Mouse (Mus musculus): Measurements from ENCODE around the gene Dhx33. TPM values are rescaled to one million over a fixed set of nuclear protein-coding genes. Genes with fewer than 3 reads are reported as not detected.

Dhx33 gene
- polyA plus RNA-seq (2014; fragmentation: Illumina TruSeq; extraction: RNeasy Lipid Tissue Mini Kit (QIAGEN cat#74804); ENCODE audit: low read depth, low replicate concordance): 22.2 TPM

DNA sequence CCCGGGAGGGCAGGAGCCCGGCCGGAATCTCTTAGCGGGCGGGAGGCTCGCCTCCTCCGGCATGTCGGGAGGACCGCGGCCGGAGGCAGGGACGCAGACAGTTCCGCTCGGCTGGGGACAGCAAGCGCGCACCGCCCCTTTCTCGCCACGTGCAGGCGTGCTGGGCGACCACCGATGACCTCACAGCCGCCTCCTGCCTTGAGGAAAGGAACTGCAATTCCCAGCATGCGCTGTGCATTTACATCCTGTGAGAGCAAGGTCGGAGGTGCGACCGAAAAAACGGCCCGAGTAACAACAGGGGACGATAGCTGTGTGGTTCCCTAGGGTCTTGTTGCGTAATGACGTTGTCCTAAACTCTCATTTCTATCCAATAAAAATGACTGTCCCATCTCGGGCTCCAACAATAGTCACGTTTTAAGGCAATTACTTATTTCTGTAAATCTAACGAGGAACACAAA lies at the start of gene Dhx33:
Dhx33 (minus strand) TSS at position 122 of the 458 bp plus-strand sequence.

DNA sequence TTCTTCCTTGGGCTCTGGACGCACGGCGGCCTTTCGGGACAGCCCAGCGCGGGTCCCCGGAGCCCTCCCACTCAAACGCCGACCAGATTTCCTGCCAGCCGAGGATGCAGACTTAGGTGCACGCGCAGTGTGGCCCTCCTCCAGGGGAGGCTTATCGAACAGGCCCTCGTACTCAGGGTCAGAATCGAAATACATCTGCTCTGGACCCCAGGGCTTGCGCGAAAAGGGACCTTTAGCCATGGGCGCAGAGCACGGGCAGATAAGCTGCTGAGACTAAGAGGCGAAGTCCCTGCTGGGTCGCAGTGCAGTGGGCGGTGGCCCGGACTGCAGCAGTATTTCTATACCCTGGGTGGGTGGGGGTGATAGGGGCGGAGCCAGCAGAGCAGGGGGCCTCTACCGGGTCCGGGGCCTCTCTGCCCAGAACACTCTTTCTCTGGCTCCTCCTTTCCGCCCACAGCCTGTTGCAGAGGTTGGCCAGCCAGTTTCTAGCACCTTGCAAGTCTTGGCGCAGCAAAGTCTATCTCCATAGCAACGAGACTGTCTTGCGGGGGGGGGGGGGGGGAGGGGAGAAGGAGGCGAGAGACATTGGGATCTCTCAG lies 29.0 kb upstream of the Dhx33 start, which contains the start of gene 6330403K07Rik:
6330403K07Rik (minus strand) TSS at position 351 of the 599 bp plus-strand sequence.

DNA sequence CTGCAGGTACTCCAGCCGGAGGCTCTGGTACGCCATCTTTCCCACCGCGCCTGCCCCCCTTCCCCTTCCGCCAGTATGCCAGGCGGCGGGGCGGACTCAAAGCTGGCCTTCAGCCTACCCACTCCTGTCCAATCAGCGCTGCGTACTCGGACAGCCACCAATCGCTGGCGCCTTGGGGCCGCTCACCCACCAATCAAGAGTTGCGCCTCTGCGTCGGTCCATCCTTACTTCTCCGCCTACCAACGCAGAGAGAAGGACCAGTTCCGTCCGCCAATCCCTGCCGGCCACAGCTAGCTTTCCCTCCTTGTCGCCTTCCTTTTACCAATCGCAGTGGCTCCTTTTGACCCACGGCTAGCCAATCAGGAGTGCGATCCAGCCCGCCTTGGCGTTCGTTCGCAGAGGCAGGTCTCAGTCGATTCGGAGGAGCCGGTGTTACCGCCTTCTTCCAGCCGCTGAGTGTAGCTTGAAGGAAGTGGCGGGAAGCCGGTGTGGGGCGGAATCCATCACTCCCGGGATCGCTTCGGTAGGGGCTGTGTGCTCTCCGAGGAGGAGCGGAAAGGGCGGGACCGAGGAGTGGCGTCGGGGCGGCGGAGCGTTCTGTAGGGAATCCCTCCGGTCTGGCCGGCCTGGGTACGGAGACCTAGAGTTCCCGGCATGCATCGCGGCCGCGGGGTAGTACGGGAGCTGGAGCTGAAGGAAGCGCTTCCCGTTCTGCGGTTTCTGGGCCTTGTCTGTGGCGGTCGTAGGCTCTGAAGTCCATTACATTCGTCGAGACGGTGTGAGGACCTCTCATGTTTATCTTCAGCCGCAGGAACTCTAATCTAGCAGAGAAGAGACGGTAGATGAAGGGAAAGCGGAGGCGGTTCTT lies 15.2 kb upstream of the Dhx33 start, which contains the start of the genes Mis12 and Derl2:
Mis12 (plus strand) TSS at position 411 of the 868 bp plus-strand sequence.
Derl2 (minus strand) TSS at position 641 of the 868 bp plus-strand sequence.

DNA sequence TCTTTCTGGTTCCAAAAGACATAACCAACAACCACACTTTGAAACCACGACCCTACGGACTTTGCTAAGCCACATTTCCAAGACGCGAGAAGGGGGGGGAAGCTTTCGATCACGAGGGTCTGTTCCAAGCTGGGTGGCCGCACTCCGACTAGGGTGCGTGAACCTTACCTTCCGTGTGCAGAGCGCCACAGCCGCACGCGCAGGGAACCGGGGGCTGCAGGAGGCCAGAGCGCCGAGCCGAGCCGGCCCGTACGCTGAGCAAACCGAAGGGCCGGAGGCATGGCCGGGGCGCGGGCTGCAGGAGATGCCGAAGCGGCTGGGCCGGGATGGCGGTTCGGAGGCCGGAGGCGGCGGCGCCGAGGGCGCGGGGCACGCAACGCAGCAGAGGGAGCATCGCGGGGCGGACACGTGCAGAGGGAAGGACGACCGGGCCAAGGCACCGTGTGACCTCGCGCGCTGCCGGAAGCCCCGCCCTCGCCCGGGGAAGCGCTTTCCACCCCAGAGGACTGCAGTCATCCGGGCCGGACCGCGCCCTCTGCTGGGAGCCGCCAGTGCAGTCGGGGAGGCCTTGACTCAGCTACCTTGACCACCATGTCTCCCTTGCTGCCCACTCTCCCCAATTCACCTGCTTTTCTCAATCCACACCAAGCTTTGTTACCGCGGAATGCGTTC lies 21.5 kb downstream of the Dhx33 start, which contains the start of gene C1qbp:
C1qbp (minus strand) TSS at position 470 of the 672 bp plus-strand sequence.

DNA sequence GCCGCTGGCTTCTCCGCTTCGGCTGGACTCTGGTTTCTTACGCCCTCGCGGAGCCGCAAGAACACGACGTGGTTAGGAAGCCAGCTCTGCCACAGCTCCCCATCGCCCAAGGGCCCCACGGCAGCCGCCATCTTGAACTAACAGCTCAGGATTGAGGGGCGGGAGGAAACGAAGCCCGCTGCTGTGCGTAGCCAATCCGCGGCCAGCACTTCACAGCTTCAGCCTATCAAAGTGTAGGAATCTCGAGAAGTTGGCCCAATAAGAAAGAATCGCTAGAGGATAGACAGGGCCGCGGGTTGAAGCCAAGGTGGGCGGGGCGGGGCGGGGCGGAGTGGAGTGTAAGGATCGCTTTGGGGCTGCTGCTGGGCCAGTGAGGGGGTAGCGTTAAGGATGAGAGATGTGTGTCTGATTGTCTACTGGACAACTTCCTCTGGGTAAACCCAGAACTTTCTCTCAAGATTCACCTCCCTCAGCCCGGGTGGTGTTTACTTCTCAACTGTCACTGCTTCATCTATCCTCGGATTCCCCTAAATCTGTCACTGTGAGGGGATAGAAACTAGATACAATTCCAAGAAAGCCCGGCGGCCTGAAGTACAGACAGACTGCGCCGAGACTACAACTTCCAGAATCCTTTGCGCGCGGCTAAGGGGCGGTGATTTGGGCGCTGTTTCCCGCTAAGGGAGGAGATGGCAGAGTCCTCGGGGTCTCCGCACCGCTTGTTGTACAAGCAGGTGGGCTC lies 34.2 kb downstream of the Dhx33 start, which contains the start of the genes Nup88 and Rpain:
Nup88 (minus strand) TSS at position 153 of the 739 bp plus-strand sequence.
Rpain (plus strand) TSS at position 393 of the 739 bp plus-strand sequence.

Other genes starting within 250 kb of the Dhx33 start
- gene Zfp3, start 240.2 kb downstream of the Dhx33 start, polyA plus RNA-seq (2014; fragmentation: Illumina TruSeq; extraction: RNeasy Lipid Tissue Mini Kit (QIAGEN cat#74804); ENCODE audit: low read depth, low replicate concordance): 6.4 TPM
- gene Scimp, start 191.9 kb downstream of the Dhx33 start, polyA plus RNA-seq (2014; fragmentation: Illumina TruSeq; extraction: RNeasy Lipid Tissue Mini Kit (QIAGEN cat#74804); ENCODE audit: low read depth, low replicate concordance): 0.79 TPM
- 17.2 TPM for gene Rabep1, start 159.7 kb downstream of the Dhx33 start, polyA plus RNA-seq (2014; fragmentation: Illumina TruSeq; extraction: RNeasy Lipid Tissue Mini Kit (QIAGEN cat#74804); ENCODE audit: low read depth, low replicate concordance)
- gene Nup88, start 34.5 kb downstream of the Dhx33 start, polyA plus RNA-seq (2014; fragmentation: Illumina TruSeq; extraction: RNeasy Lipid Tissue Mini Kit (QIAGEN cat#74804); ENCODE audit: low read depth, low replicate concordance): 61.5 TPM
- gene Rpain, start 34.2 kb downstream of the Dhx33 start, polyA plus RNA-seq (2014; fragmentation: Illumina TruSeq; extraction: RNeasy Lipid Tissue Mini Kit (QIAGEN cat#74804); ENCODE audit: low read depth, low replicate concordance): 32.0 TPM
- gene C1qbp, start 21.4 kb downstream of the Dhx33 start, polyA plus RNA-seq (2014; fragmentation: Illumina TruSeq; extraction: RNeasy Lipid Tissue Mini Kit (QIAGEN cat#74804); ENCODE audit: low read depth, low replicate concordance): 72.2 TPM
- 14.3 TPM for gene Mis12, start 15.2 kb upstream of the Dhx33 start, polyA plus RNA-seq (2014; fragmentation: Illumina TruSeq; extraction: RNeasy Lipid Tissue Mini Kit (QIAGEN cat#74804); ENCODE audit: low read depth, low replicate concordance)
- 30.9 TPM for gene Derl2, start 15.4 kb upstream of the Dhx33 start, polyA plus RNA-seq (2014; fragmentation: Illumina TruSeq; extraction: RNeasy Lipid Tissue Mini Kit (QIAGEN cat#74804); ENCODE audit: low read depth, low replicate concordance)
- gene 6330403K07Rik, start 29.1 kb upstream of the Dhx33 start, polyA plus RNA-seq (2014; fragmentation: Illumina TruSeq; extraction: RNeasy Lipid Tissue Mini Kit (QIAGEN cat#74804); ENCODE audit: low read depth, low replicate concordance): 3.8 TPM
- gene Nlrp1a, start 140.3 kb upstream of the Dhx33 start, polyA plus RNA-seq (2014; fragmentation: Illumina TruSeq; extraction: RNeasy Lipid Tissue Mini Kit (QIAGEN cat#74804); ENCODE audit: low read depth, low replicate concordance): 0.20 TPM
- gene Nlrp1b, start 226.3 kb upstream of the Dhx33 start, polyA plus RNA-seq (2014; fragmentation: Illumina TruSeq; extraction: RNeasy Lipid Tissue Mini Kit (QIAGEN cat#74804); ENCODE audit: low read depth, low replicate concordance): 0.83 TPM

Measured in adipose tissue, adult 10 weeks (tissue).